9 mouse cellular contexts compared by ENCODE assay signal in genomic region chr11:110477961-110478869, GRCm38 (mm10).
DNase-seq lines count a peak whose midpoint lies in the region; ATAC-seq and TF ChIP-seq lines count a peak whose summit lies in the region.
"Had no signal": no experiment of that assay in that cellular context is flagged by ENCODE, and none has a peak within 500 bp of the region (broad histone marks: within the 10 kb centered on the region; RNA-seq: fewer than 3 reads in every experiment).

No protein-coding gene starts in this region.

- H3K36me3 ChIP-seq in kidney, embryonic 15.5 days: no peaks in the 10 kb centered on the region
- H3K36me3 ChIP-seq in hindbrain, embryonic 13.5 days: no peaks in the 10 kb centered on the region
- no peaks in the 10 kb centered on the region for H3K36me3 ChIP-seq in midbrain, embryonic 14.5 days (ENCODE audit: control insufficient read depth, insufficient read depth, low read length)

- H3K27me3 ChIP-seq in kidney, embryonic 15.5 days: no peaks in the 10 kb centered on the region
- no peaks in the 10 kb centered on the region for H3K27me3 ChIP-seq in cerebellum, adult 2 months (ENCODE audit: control insufficient read depth, insufficient read depth, low read length)
- peaks cover 48% of the 10 kb centered on the region for H3K27me3 ChIP-seq in hindbrain, embryonic 13.5 days
- 0 out of 2 replicates have a peak, but pooled peaks cover 3% of the 10 kb centered on the region for H3K27me3 ChIP-seq in midbrain, embryonic 14.5 days (ENCODE audit: control insufficient read depth, insufficient read depth, low read length)

- 59% methylated on average over 18 of the region's 18 CpGs for WGBS in kidney, embryonic 15.5 days
- WGBS in cerebellum, adult 2 months: 11% methylated on average over 18 of the region's 18 CpGs
- WGBS in hindbrain, embryonic 13.5 days: 25% methylated on average over 18 of the region's 18 CpGs
- 29% methylated on average over 18 of the region's 18 CpGs for WGBS in midbrain, embryonic 14.5 days

- H3K27ac ChIP-seq in kidney, embryonic 15.5 days: no peak overlapping the region
- H3K27ac ChIP-seq in cerebellum, adult 2 months (ENCODE audit: insufficient read depth, low read length): no peak overlapping the region
- H3K27ac ChIP-seq in hindbrain, embryonic 13.5 days: peak overlapping the region; percentile 70
- no peak overlapping the region for H3K27ac ChIP-seq in midbrain, embryonic 14.5 days (replicated peaks; ENCODE audit: low read depth, low read length)
- H3K27ac ChIP-seq: macrophage had no signal

- peaks cover 40% of the 10 kb centered on the region for H3K4me1 ChIP-seq in kidney, embryonic 15.5 days
- peaks cover 16% of the 10 kb centered on the region for H3K4me1 ChIP-seq in cerebellum, adult 2 months (ENCODE audit: control insufficient read depth, insufficient read depth, low read length)
- H3K4me1 ChIP-seq in hindbrain, embryonic 13.5 days (replicated peaks): peaks cover 51% of the 10 kb centered on the region
- peaks cover 26% of the 10 kb centered on the region for H3K4me1 ChIP-seq in midbrain, embryonic 14.5 days (ENCODE audit: control insufficient read depth, insufficient read depth, low read length)

- no peak for TF ChIP-seq CTCF in cerebellum, adult 2 months (IDR thresholded peaks at IDR 0.05; ENCODE audit: borderline replicate concordance, insufficient read depth, low read depth, low read length)

- DNase-seq in kidney, adult 18-20 months: peak; percentile 45
- peak; percentile 65 to 66 for DNase-seq in cerebellum, adult 2 months
- DNase-seq in midbrain, embryonic 14.5 days: peak; percentile 33
- no peak for DNase-seq in embryo, embryonic 10.5 days (ENCODE audit: low spot score)
- no peak for DNase-seq in spleen, postnatal 14 days (ENCODE audit: low spot score in 2 of 2)
- no peak for DNase-seq in frontal cortex, adult 2 months (ENCODE audit: extremely low spot score in 1 of 2, low spot score in 1 of 2)

- H3K4me3 ChIP-seq in kidney, embryonic 15.5 days (replicated peaks): no peak overlapping the region
- peak overlapping the region; percentile 56 for H3K4me3 ChIP-seq in cerebellum, adult 2 months (replicated peaks; ENCODE audit: insufficient read depth, low read depth, low read length)
- no peak overlapping the region for H3K4me3 ChIP-seq in hindbrain, embryonic 13.5 days
- H3K4me3 ChIP-seq in midbrain, embryonic 14.5 days (replicated peaks; ENCODE audit: low read depth, low read length): no peak overlapping the region

- no peak overlapping the region for H3K9ac ChIP-seq in kidney, embryonic 15.5 days
- H3K9ac ChIP-seq in hindbrain, embryonic 13.5 days: no peak overlapping the region
- no peak overlapping the region for H3K9ac ChIP-seq in midbrain, embryonic 14.5 days (replicated peaks; ENCODE audit: low read length)

- no peak for TF ChIP-seq POLR2A in cerebellum, adult 2 months (IDR thresholded peaks at IDR 0.05; ENCODE audit: borderline replicate concordance, insufficient read depth, low read length)

- no peak for ATAC-seq in kidney, embryonic 15.5 days (replicated peaks; ENCODE audit: low FRiP score)
- peak; percentile 49 for ATAC-seq in hindbrain, embryonic 13.5 days (ENCODE audit: low FRiP score)
- ATAC-seq in midbrain, embryonic 14.5 days (ENCODE audit: low FRiP score, low TSS enrichment): no peak

- no peak overlapping the region for H3K4me2 ChIP-seq in kidney, embryonic 15.5 days
- peak overlapping the region; percentile 39 for H3K4me2 ChIP-seq in hindbrain, embryonic 13.5 days
- H3K4me2 ChIP-seq in midbrain, embryonic 14.5 days (ENCODE audit: low read length): peak overlapping the region; percentile 38

- H3K9me3 ChIP-seq in kidney, embryonic 15.5 days (replicated peaks): no peaks in the 10 kb centered on the region
- no peaks in the 10 kb centered on the region for H3K9me3 ChIP-seq in hindbrain, embryonic 13.5 days
- no peaks in the 10 kb centered on the region for H3K9me3 ChIP-seq in midbrain, embryonic 14.5 days (ENCODE audit: control insufficient read depth, low read length)

Comparison
In these comparisons a context has a peak if more than half of its experiments do, and no peak if none do; other contexts are left out.
1. DNase-seq: peak in kidney, adult 18-20 months (single experiment), cerebellum, adult 2 months (2 of 2) and midbrain, embryonic 14.5 days (single experiment); none in embryo, embryonic 10.5 days (single experiment), spleen, postnatal 14 days (0 of 2) and frontal cortex, adult 2 months (0 of 2).